Mouse (Mus musculus) brain, embryonic 14.5 days (tissue): ENCODE data around the gene Gmfb.

Experiments used
- CTCF ChIP-seq: fragments of 200-500 bp; IDR thresholded peaks from 2 replicates; pipeline ENCODE4 v1.5.1; 2012; ENCODE audit warnings: inconsistent platforms, mild to moderate bottlenecking, moderate library complexity, borderline replicate concordance; ENCODE audit not compliant: insufficient read depth, insufficient read length; ENCODE audit errors: extremely low read depth
- POLR2A ChIP-seq: fragments of 200-500 bp; IDR thresholded peaks from 2 replicates; pipeline ENCODE4 v1.6.1; 2012; ENCODE audit warnings: mild to moderate bottlenecking, inconsistent platforms, borderline replicate concordance; ENCODE audit not compliant: poor library complexity, insufficient read depth, insufficient read length, severe bottlenecking; ENCODE audit errors: extremely low read depth

DNA sequence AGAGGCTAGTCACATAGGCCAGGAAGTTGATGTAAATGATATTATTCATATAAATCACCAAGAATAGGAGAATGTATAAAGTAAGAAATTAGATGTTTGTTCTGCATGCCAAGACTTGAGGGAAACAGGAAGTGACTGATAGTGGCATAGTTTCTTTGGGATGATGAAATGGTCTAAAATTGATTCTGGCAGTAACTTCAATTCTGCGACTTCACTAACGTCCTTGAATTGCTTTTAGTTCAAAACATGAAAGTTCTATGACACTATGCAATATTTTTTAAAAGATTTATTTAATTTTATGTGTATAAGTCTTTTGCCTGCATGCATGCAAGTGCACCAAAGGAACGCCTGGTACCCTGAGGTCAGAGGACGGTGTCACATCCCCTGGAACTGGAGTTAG is 18.8 kb downstream of the Gmfb start:
- no peak for TF ChIP-seq CTCF
- no peak for TF ChIP-seq POLR2A
